Mouse (Mus musculus): ENCODE measurements around the gene Gm20905. TPM values are rescaled to one million over a fixed set of nuclear protein-coding genes. Genes with fewer than 3 reads are reported as not detected.
"Not testable (repeated sequence)": the region's sequence is repeated elsewhere in the genome, so short reads cannot be mapped to it uniquely, and the experiment has no call there.

The Gm20905 gene
- total RNA-seq (2021), result not detected

DNA sequence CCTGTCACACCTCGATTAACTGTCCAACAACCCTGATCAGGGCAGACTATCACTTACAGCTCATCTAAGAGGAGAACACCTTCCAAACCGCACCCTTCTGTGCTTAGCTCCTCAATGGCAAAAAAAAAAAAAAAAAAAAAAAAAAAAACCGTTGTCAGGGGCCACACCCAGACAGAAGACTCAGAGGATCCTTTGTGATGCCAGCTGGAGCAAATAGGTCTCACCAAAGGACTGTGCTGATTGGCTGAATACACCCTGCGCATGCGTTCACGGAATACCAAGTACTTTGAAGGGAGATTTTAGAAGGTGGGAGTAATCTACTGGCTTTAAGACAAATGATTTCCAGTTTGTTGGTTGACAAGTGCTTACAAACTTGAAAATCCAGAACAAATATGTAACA lies at the start of gene Gm20905:
Gene Gm20905 (minus strand): TSS at position 101 of the 400 bp plus-strand sequence.
- DNase-seq (ENCODE audit: low spot score); intact Hi-C loops (cut with DNase I): not testable (repeated sequence)
